Mouse (Mus musculus) layer of hippocampus, adult 6 months (tissue): ENCODE data around the gene 8030411F24Rik. TPM values are rescaled to one million over a fixed set of nuclear protein-coding genes. Genes with fewer than 3 reads are reported as not detected.

ENCODE experiments used
- long read RNA-seq, 2 experiments: library from polyadenylated mRNA; unstranded; transcript quantifications; one replicate each; pipeline ENCODE4 v2.0.0; 2019 to 2020
- polyA plus RNA-seq: library from polyadenylated mRNA; unstranded; fragments of <200 nt; fragmentation: Nextera tagmentation; gene quantifications from 2 replicates; pipeline ENCODE4 v1.2.3, GENCODE M21; 2021

Gene 8030411F24Rik
- not detected in 2 replicates for polyA plus RNA-seq
- long read RNA-seq, experiment 1, result 0 reads
- long read RNA-seq, experiment 2, result 0 reads

DNA sequence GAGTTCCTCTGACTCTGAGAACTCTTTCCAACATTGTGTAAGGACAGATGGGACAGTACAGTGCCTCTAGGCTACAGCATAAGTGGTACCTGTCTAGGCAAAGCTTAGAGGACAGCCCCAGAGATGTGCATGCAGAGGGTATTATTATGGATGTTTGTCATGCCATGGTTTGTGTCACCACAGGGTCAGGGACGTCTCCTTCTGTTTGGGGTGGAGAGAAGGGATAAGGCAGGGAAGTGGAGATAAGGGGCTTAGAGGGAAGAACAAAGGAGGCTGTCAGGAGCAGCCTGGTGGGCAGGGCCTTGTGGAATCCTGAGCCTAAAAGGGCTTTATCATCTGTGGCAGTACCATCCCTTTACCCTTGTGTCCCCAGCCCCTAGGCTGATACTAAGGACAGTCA is at the start of gene 8030411F24Rik:
Gene 8030411F24Rik, plus strand, starts transcription at position 301 of the 400 bp plus-strand sequence.

DNA sequence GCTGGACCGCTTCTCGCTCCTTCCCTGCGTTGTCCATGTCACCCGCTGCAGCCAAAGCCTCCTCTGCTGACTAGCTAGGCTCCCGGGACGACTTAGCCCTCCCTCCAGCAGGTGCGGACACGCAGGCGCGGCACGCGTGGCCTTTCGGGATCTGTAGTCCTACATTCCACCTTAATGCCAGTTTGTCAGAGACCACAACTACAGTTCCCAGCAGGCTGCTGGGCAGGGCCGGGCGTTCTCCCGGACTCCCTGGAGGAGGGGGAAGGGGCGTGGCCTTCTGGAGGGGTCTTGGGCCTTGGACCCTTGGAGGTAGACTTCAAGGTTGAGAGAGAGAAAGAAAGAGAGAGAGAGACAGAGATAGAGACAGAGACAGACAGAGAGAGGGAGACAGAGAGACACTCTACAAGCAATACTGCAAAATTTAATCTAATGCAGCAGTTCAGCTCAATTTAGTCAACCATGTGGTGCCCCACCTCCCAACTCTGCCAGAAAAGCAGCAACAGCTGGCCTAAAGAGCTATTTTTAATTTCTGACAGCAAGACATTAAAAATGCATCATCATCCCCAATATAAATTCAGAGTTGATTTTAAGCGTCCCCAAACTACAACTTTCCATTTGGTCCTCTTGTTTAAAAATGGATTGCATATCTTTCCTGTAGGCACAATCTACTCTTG is 49.3 kb upstream of the 8030411F24Rik start, which contains the start of gene Napb:
Gene Napb, minus strand, starts transcription at position 141 of the 674 bp plus-strand sequence.

DNA sequence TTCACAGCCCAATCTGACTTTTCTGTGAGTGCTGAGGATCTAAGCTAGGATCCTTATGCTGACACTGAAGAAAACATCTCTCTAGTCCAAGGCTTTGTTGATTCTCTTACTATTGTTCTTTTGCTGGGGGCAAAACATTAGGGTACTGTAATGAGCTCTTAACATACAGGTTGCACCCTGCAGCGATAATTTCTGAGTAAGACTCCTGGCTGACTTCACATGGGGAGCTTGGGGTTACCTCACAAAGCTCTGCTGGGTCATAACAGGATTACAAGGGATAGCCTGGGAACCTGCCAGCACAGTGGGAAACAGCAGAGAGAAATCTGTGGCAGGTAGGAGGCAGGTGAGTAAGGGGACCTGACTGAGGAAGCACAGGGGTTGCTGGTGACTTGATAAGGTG is 31.8 kb upstream of the 8030411F24Rik start, which contains the start of gene Cstl1:
Gene Cstl1, plus strand, starts transcription at position 301 of the 400 bp plus-strand sequence.

DNA sequence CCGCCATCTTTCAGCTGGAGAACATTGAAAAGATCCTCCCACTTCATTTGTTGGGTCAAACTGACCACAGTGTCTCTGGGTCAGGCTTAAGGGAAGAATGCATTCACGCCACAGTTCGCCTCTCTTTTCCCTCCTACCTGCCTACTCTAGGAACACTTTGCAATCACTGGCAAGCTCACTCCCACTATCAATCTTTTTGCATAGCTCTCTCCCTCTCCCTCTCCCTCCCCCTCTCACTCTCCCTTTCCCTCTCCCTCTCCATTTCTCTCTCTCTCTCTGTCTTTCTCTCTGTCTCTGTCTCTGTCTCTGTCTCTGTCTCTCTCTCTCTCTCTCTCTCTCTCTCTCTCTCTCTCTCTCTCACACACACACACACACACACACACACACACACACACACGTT is 10.4 kb upstream of the 8030411F24Rik start, which contains the start of gene Cst11:
Gene Cst11, minus strand, starts transcription at position 101 of the 400 bp plus-strand sequence.

DNA sequence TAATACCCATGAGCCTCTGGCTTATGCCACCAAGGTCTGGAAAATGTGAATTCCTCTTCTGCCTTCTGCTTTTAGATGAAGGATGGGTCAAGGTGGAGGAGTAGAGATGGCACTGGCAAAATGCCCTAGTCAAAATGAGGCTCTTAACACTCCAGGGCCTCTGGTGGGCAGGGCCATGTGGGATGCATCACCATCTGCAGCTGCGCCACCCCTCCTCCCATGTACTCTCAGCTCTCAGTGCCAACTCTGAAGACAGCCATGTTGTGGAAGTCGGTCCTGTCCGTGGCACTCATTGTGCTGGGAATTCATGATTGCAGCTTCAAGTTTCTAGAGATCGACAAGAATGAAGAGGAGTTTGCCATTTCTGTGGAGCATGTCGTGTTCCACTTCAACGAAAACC is 7.3 kb downstream of the 8030411F24Rik start, which contains the start of gene Cst12:
Gene Cst12, plus strand, starts transcription at position 220 of the 400 bp plus-strand sequence.

DNA sequence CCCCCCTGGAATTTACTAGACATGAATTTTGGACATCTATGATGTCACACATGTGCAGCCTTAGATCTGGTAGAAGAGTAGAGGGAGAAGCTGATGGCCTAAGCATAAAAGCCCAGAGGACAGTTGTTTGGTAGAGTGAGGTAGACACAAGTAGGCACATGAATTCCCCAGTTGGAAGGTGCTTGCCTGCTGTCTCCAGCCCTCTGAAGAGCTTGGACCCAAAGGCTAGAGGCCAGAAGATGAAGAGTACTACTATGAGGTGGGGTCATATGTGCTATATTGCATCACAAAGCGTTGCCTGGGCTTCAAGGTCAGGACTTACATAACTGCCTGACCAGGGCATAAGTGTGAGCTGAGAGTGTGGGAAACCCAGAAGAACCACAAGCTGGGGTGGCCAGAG is 16.7 kb downstream of the 8030411F24Rik start, which contains the start of gene Cst8:
Gene Cst8, plus strand, starts transcription at position 301 of the 400 bp plus-strand sequence.

DNA sequence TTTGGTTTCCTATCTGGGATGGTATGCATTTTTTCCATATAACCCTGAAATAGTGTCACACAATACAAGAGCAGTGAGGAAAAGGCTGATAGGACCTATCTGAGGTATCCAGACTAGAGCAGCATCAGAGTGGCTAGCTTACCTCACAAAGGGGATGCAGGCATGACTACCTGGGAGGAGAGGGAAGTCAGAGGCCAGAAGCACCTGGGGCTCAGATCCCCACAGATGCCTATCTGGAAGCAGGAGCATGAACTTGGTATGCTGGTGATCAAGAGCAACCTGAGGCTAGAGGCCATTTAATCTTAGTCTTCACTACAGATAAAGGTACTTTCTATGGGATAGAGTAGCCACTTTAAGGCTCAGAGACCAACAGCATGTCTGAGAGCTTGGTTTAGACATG is 38.1 kb downstream of the 8030411F24Rik start, which contains the start of gene Cst13:
Gene Cst13, plus strand, starts transcription at position 173 of the 400 bp plus-strand sequence.

DNA sequence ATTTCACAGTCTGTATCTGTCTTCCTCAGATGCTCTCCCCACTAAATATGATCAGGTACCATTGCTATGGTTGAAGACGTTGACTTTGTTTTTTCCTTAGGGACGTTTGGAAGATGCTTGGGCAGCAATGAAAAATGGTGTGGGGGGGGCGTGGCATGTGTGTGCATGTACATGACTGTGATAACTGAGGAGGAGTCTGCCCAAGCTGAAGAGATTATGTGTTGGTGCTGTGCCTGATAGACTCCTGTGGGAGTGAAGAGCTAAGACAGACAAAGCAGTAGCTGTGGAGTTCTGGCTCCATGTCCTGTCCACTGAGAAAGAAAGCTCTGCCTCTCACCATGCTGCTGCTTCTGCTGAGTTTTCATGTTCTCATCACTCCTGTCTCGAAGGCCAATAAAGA is 53.1 kb downstream of the 8030411F24Rik start, which contains the start of gene Cst9:
Gene Cst9, plus strand, starts transcription at position 236 of the 400 bp plus-strand sequence.

Other genes with a start within 250 kb of the 8030411F24Rik start
- 29.7 and 33.4 TPM in 2 replicates for gene Nxt1, start 109.4 kb upstream of the 8030411F24Rik start, polyA plus RNA-seq
- gene Gzf1, start 101.0 kb upstream of the 8030411F24Rik start, polyA plus RNA-seq, result 12.6 and 14.5 TPM in 2 replicates
- 162 and 169 TPM in 2 replicates for gene Napb, start 49.5 kb upstream of the 8030411F24Rik start, polyA plus RNA-seq
- not detected in 2 replicates for gene Cstl1, start 31.7 kb upstream of the 8030411F24Rik start, polyA plus RNA-seq
- gene Cst11, start 10.5 kb upstream of the 8030411F24Rik start, polyA plus RNA-seq, result not detected in 2 replicates
- gene Cst12, start 7.4 kb downstream of the 8030411F24Rik start, polyA plus RNA-seq, result 0.31 TPM in 1 of 2 replicates, not detected in the other
- gene Cst8, start 16.8 kb downstream of the 8030411F24Rik start, polyA plus RNA-seq, result not detected in 2 replicates
- gene Cst13, start 38.1 kb downstream of the 8030411F24Rik start, polyA plus RNA-seq, result not detected in 2 replicates
- gene Cst9, start 53.1 kb downstream of the 8030411F24Rik start, polyA plus RNA-seq, result not detected in 2 replicates
- gene 9230104L09Rik, start 83.0 kb downstream of the 8030411F24Rik start, polyA plus RNA-seq, result not detected in 2 replicates
- 13,390 and 16,424 TPM in 2 replicates for gene Cst3, start 93.7 kb downstream of the 8030411F24Rik start, polyA plus RNA-seq
- gene Gm1330, start 221.2 kb downstream of the 8030411F24Rik start, polyA plus RNA-seq, result not detected in 2 replicates
- not detected in 2 replicates for gene Gm10750, start 235.2 kb downstream of the 8030411F24Rik start, polyA plus RNA-seq